Mouse (Mus musculus) lung, embryonic 16.5 days (tissue): ENCODE results near the gene Nxph1. TPM values are rescaled to one million over a fixed set of nuclear protein-coding genes. Genes with fewer than 3 reads are reported as not detected.

Source experiments
- ATAC-seq: fragments of 200-750 bp; cut with Nextera tagmentation; 2 replicates; pipeline ENCODE4 v1.8.0; 2017; ENCODE audit warnings: low read depth, mild to moderate bottlenecking, moderate library complexity
- H3K27ac ChIP-seq: fragments of 300-500 bp; sonication (generic); 2 replicates; pipeline ENCODE4 v1.5.1; 2014; ENCODE audit warnings: mild to moderate bottlenecking, control low read depth, low read length
- H3K27me3 ChIP-seq: fragments of 300-500 bp; sonication (generic); 2 replicates; pipeline ENCODE4 v1.6.1; 2014; ENCODE audit warnings: low read depth, low read length, mixed read lengths; ENCODE audit not compliant: control insufficient read depth, insufficient read depth
- H3K36me3 ChIP-seq: fragments of 300-500 bp; sonication (generic); 2 replicates; pipeline ENCODE4 v1.6.1; 2014; ENCODE audit warnings: low read length; ENCODE audit not compliant: control insufficient read depth, insufficient read depth
- H3K4me1 ChIP-seq: fragments of 300-500 bp; sonication (generic); replicated peaks from 2 replicates; pipeline ENCODE4 v1.6.1; 2014; ENCODE audit warnings: low read length, mixed read lengths; ENCODE audit not compliant: control insufficient read depth, insufficient read depth
- H3K4me2 ChIP-seq: fragments of 300-500 bp; sonication (generic); 2 replicates; pipeline ENCODE4 v1.6.1; 2014; ENCODE audit warnings: low read depth, low read length, control low read depth
- H3K4me3 ChIP-seq: fragments of 300-500 bp; sonication (generic); 2 replicates; pipeline ENCODE4 v1.5.1; 2014; ENCODE audit warnings: mild to moderate bottlenecking, low read length, control low read depth
- H3K9ac ChIP-seq: fragments of 300-500 bp; sonication (generic); 2 replicates; pipeline ENCODE4 v1.6.1; 2014; ENCODE audit warnings: low read length, control low read depth
- H3K9me3 ChIP-seq: fragments of 300-500 bp; sonication (generic); 2 replicates; pipeline ENCODE4 v1.6.1; 2016; ENCODE audit warnings: low read length; ENCODE audit not compliant: control insufficient read depth
- WGBS: fragments of 180-500 bp; shearing (Covaris S2); extraction: QIAGEN DNeasy Blood & Tissue Kit; methylation state at CpG from one replicate; pipeline ENCODE4 v1.1.7; 2014; 5-methylcytosine and 5-hydroxymethylcytosine counted together
- polyA plus RNA-seq: library from polyadenylated mRNA; unstranded; fragments of >200 nt; fragmentation: Nextera tagmentation; extraction: Ambion mirVana; gene quantifications from 2 replicates; pipeline ENCODE4 v1.2.1, GENCODE M21; 2015

Nxph1 gene
- polyA plus RNA-seq, 1 experiment from 2014 or later = 0.19 TPM

DNA sequence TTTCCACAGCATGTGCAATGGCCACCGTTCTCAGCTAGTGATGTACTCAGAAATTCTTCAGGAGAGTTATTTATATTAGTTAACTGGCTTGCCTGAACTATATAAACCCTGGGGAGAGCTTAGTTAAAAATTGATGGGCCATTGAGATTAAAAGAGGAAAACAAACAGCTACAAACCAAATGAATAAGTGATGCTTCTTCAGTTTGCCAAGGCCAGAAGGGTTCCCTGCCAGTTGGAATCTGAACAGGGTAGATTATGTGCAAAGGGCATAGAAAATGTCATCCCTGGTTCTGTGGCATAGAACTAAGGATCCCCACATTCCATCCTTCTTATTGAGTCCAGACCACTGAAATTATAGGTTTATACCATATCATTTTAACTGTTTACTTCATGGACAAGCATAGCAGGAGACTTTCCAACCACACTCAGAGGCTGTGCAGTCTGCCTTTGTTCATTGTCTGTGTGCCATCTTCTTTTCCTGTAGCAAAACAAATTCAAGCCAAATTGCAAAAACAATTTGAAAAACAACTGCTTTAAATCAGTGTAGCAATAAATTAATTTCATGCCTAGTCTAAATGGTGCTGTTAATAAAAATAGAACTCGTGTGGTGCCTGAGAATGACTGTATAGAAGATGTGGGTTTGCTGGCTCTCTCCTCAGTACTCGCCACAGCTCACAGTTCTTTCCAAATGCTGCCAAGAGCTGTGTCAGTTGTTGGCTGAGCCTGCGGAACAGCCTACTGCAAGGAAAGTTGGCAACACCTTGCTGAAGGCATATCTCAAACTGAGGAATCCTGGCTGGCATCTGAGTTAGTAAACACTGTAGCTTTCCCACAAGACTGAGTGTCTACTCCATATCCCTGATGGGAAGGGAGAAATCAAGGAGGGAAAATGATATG lies 129.8 kb downstream of the Nxph1 start:
- Histone ChIP-seq H3K9me3 (no peaks in the 10 kb centered on the region), H3K9ac (no peak overlapping the region), H3K4me2 (no peak overlapping the region), H3K27me3 (no peaks in the 10 kb centered on the region), H3K4me1 (no peaks in the 10 kb centered on the region), H3K36me3 (no peaks in the 10 kb centered on the region), H3K27ac (no peak overlapping the region), H3K4me3 (no peak overlapping the region)
- 52% methylated on average over 4 of the region's 4 CpGs for WGBS
- no peak for ATAC-seq

DNA sequence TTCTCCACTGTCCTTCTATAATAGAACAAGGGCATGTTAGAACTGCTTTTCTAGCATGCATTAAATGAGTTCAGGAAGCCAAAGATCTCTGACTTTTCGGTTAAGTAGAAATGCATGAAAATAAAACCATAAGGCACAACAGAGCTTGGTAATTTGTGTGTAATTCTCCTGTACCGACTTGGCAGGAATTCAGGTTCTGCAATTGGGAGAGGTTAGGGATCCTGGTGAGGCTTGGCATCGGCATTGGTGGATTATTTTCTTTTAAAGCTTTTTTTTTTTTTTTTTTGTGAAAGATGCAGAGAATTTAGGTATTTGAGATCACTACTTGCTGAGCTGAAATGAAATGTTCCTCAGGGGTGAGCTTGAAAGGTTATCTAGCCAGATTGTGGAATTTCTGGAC lies 135.6 kb downstream of the Nxph1 start:
- WGBS = 73% methylated on average over 3 of the region's 3 CpGs
- Histone ChIP-seq H3K27ac (no peak overlapping the region), H3K27me3 (no peaks in the 10 kb centered on the region), H3K4me2 (no peak overlapping the region), H3K4me3 (no peak overlapping the region), H3K36me3 (no peaks in the 10 kb centered on the region), H3K9me3 (no peaks in the 10 kb centered on the region), H3K9ac (no peak overlapping the region), H3K4me1 (no peaks in the 10 kb centered on the region)
- no peak for ATAC-seq

- H3K27ac ChIP-seq = no peak overlapping the region
- H3K9me3 ChIP-seq = no peaks in the 10 kb centered on the region
- no peak for ATAC-seq
- H3K27me3 ChIP-seq = no peaks in the 10 kb centered on the region
- H3K9ac ChIP-seq = no peak overlapping the region
- H3K36me3 ChIP-seq = no peaks in the 10 kb centered on the region
- no peak overlapping the region for H3K4me3 ChIP-seq
- H3K4me1 ChIP-seq = no peaks in the 10 kb centered on the region
- WGBS = 82% methylated on average over 2 of the region's 2 CpGs
- no peak overlapping the region for H3K4me2 ChIP-seq
These were observed 149.1 kb downstream of the Nxph1 start for GRCm38 (mm10) chr6:9097345-9097744.

GRCm38 (mm10) chr6:9107366-9107765 lies 159.1 kb downstream of the Nxph1 start:
- Histone ChIP-seq H3K27ac (no peak overlapping the region), H3K4me1 (no peaks in the 10 kb centered on the region), H3K27me3 (no peaks in the 10 kb centered on the region), H3K4me3 (no peak overlapping the region), H3K9ac (no peak overlapping the region), H3K9me3 (no peaks in the 10 kb centered on the region), H3K36me3 (no peaks in the 10 kb centered on the region), H3K4me2 (no peak overlapping the region)
- no peak for ATAC-seq

GRCm38 (mm10) chr6:9119136-9119535 lies 170.9 kb downstream of the Nxph1 start:
- Histone ChIP-seq H3K27me3 (no peaks in the 10 kb centered on the region), H3K4me3 (no peak overlapping the region), H3K4me1 (no peaks in the 10 kb centered on the region), H3K27ac (no peak overlapping the region), H3K9me3 (no peaks in the 10 kb centered on the region), H3K36me3 (no peaks in the 10 kb centered on the region), H3K4me2 (no peak overlapping the region), H3K9ac (no peak overlapping the region)
- 67% methylated on average over 2 of the region's 2 CpGs for WGBS
- ATAC-seq = no peak

DNA sequence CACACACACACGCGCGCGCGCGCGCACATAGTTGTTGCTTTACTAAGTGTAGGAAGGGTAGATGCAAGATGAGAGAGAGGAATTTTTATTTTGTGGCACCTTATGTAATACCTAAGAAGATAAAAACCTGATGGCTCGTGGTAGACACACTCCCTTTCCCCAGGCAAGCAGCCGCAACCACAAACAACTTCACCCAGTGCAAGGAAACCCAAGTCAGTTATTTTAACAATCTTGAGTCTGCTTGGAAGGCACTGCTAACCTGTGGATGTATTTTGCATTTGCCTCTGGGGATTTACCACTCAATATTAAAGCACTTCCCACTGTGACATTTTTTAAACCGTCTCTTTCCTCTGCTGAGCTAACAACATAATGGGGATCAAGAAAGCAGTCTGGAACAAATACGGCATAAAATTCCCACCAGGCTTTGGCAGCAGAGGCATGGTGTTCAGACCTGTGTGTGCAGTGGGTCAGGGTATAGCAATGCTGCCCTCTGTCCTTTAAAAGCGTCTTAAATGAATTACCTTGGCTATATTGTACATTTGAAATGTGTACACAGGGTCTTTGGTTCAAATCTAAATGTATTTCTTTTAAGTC lies 176.2 kb downstream of the Nxph1 start:
- H3K9me3 ChIP-seq = no peaks in the 10 kb centered on the region
- no peaks in the 10 kb centered on the region for H3K36me3 ChIP-seq
- no peak overlapping the region for H3K4me2 ChIP-seq
- H3K4me3 ChIP-seq = no peak overlapping the region
- no peak overlapping the region for H3K9ac ChIP-seq
- 89% methylated on average over 12 of the region's 12 CpGs for WGBS
- no peak for ATAC-seq
- H3K27ac ChIP-seq = no peak overlapping the region
- no peaks in the 10 kb centered on the region for H3K27me3 ChIP-seq
- no peaks in the 10 kb centered on the region for H3K4me1 ChIP-seq

DNA sequence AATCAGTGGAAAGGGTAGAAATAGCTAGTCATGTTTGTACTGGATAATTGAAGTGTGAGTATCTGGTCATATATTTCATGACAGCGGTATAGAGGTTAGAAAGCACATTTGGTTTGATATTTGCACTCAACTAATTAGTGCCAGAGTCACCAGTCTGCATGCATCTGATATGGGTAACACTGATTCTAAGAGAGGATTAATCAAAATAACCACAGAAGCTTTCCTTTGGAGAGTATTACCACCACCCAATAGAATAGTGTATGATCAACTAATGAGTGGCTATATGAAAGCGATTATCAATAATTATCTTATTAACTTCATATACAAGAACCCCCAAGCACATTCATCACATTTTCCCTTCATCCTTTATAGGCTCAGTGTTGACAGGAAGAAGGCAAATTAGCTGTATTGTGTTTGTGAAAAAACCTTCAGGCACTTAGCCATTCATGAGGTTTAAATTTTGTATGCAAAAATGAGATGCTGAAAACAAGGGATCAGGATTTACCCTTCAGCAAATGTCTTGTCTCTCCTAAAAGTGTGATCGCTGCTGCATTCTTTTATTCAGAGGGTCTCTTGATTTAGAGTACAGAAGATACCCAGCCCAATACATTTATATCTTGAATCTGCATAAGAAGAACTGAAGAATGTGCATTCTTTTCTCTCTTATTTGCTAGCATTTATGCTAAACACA lies 185.5 kb downstream of the Nxph1 start:
- Histone ChIP-seq H3K36me3 (no peaks in the 10 kb centered on the region), H3K9ac (no peak overlapping the region), H3K4me2 (no peak overlapping the region), H3K4me3 (no peak overlapping the region), H3K27me3 (no peaks in the 10 kb centered on the region), H3K27ac (no peak overlapping the region), H3K4me1 (no peaks in the 10 kb centered on the region), H3K9me3 (no peaks in the 10 kb centered on the region)
- WGBS = 72% methylated on average over 3 of the region's 3 CpGs
- no peak for ATAC-seq

- H3K27me3 ChIP-seq = no peaks in the 10 kb centered on the region
- no peak overlapping the region for H3K4me2 ChIP-seq
- no peak overlapping the region for H3K27ac ChIP-seq
- no peaks in the 10 kb centered on the region for H3K36me3 ChIP-seq
- H3K9ac ChIP-seq = no peak overlapping the region
- no peaks in the 10 kb centered on the region for H3K9me3 ChIP-seq
- no peak for ATAC-seq
- no peaks in the 10 kb centered on the region for H3K4me1 ChIP-seq
- H3K4me3 ChIP-seq = no peak overlapping the region
These were observed 199.7 kb downstream of the Nxph1 start for GRCm38 (mm10) chr6:9147966-9148365.

- ATAC-seq = no peak
- no peak overlapping the region for H3K9ac ChIP-seq
- 33% methylated on average over 1 of the region's 1 CpGs for WGBS
- no peak overlapping the region for H3K4me3 ChIP-seq
- H3K36me3 ChIP-seq = no peaks in the 10 kb centered on the region
- no peak overlapping the region for H3K27ac ChIP-seq
- H3K4me1 ChIP-seq = no peaks in the 10 kb centered on the region
- no peaks in the 10 kb centered on the region for H3K9me3 ChIP-seq
- no peaks in the 10 kb centered on the region for H3K27me3 ChIP-seq
- no peak overlapping the region for H3K4me2 ChIP-seq
These were observed 201.6 kb downstream of the Nxph1 start for GRCm38 (mm10) chr6:9149791-9150190.
